Mouse (Mus musculus): ENCODE measurements around the gene Pgk1.

- TF ChIP-seq CTCF (conservative IDR thresholded peaks at IDR 0.05; ENCODE audit: low read length) (peak; percentile 19; the same call in 1 of the 2 replicates), POU5F1 (IDR thresholded peaks at IDR 0.05; ENCODE audit: borderline replicate concordance, low read length) (no peak)
Measured at GRCm38 (mm10) chrX:106176331-106176730, 10.6 kb upstream of the Pgk1 start.

Data from E14TG2a.4 (cell line).